Mouse (Mus musculus) midbrain, embryonic 14.5 days (tissue): ENCODE measurements around the gene Celf5. TPM values are rescaled to one million over a fixed set of nuclear protein-coding genes. Genes with fewer than 3 reads are reported as not detected.

ENCODE experiments used
- ATAC-seq: fragments of 200-750 bp; cut with Nextera tagmentation; 2 replicates; pipeline ENCODE4 v1.8.0; 2017; ENCODE audit warnings: moderate number of reproducible peaks, moderate library complexity; ENCODE audit not compliant: low FRiP score, low TSS enrichment
- DNase-seq: peaks from one replicate; pipeline ENCODE4 v3.0.0-alpha.2; 2015
- H3K27ac ChIP-seq: fragments of 300-500 bp; sonication (generic); replicated peaks from 2 replicates; pipeline ENCODE4 v1.5.1; 2014; ENCODE audit warnings: mild to moderate bottlenecking, low read depth, low read length, moderate library complexity
- H3K27me3 ChIP-seq: fragments of 300-500 bp; sonication (generic); 2 replicates; pipeline ENCODE4 v1.6.1; 2014; ENCODE audit warnings: low read length, control low read depth, mixed read lengths; ENCODE audit not compliant: control insufficient read depth, insufficient read depth
- H3K36me3 ChIP-seq: fragments of 300-500 bp; sonication (generic); 2 replicates; pipeline ENCODE4 v1.6.1; 2014; ENCODE audit warnings: low read length, control low read depth; ENCODE audit not compliant: control insufficient read depth, insufficient read depth
- H3K4me1 ChIP-seq: fragments of 300-500 bp; sonication (generic); 2 replicates; pipeline ENCODE4 v1.6.1; 2014; ENCODE audit warnings: mild to moderate bottlenecking, antibody characterized with exemption, low read length, control low read depth; ENCODE audit not compliant: control insufficient read depth, insufficient read depth
- H3K4me2 ChIP-seq: fragments of 300-500 bp; sonication (generic); 2 replicates; pipeline ENCODE4 v1.6.1; 2014; ENCODE audit warnings: mild to moderate bottlenecking, low read length, moderate library complexity
- H3K4me3 ChIP-seq: fragments of 300-500 bp; sonication (generic); replicated peaks from 2 replicates; pipeline ENCODE4 v1.5.1; 2014; ENCODE audit warnings: low read depth, low read length
- H3K9ac ChIP-seq: fragments of 300-500 bp; sonication (generic); replicated peaks from 2 replicates; pipeline ENCODE4 v1.6.1; 2014; ENCODE audit warnings: mild to moderate bottlenecking, low read length, moderate library complexity
- H3K9me3 ChIP-seq: fragments of 300-500 bp; sonication (generic); 2 replicates; pipeline ENCODE4 v1.6.1; 2016; ENCODE audit warnings: low read length, control low read depth, mixed read lengths; ENCODE audit not compliant: control insufficient read depth
- WGBS: fragments of 180-500 bp; shearing (Covaris S2); extraction: QIAGEN DNeasy Blood & Tissue Kit; methylation state at CpG from one replicate; pipeline ENCODE4 v1.1.7; 2014; 5-methylcytosine and 5-hydroxymethylcytosine counted together
- polyA plus RNA-seq: library from polyadenylated mRNA; unstranded; fragments of >200 nt; fragmentation: Nextera tagmentation; extraction: Ambion mirVana; gene quantifications from 2 replicates; pipeline ENCODE4 v1.2.1, GENCODE M21; 2014

Celf5 gene
- polyA plus RNA-seq, 1 experiment from 2014 or later = 61.3 TPM

GRCm38 (mm10) chr10:81463531-81463930 lies 19.0 kb downstream of the Celf5 start:
- Histone ChIP-seq H3K9ac (no peak overlapping the region), H3K4me1 (peaks cover 7% of the 10 kb centered on the region; the same call in 1 of the 2 replicates), H3K4me2 (no peak overlapping the region), H3K27me3 (peaks cover 37% of the 10 kb centered on the region), H3K36me3 (peaks cover 58% of the 10 kb centered on the region), H3K4me3 (no peak overlapping the region), H3K9me3 (no peaks in the 10 kb centered on the region), H3K27ac (no peak overlapping the region)
- ATAC-seq = no peak
- DNase-seq = peak; percentile 9
- 67% methylated on average over 4 of the region's 4 CpGs for WGBS

DNA sequence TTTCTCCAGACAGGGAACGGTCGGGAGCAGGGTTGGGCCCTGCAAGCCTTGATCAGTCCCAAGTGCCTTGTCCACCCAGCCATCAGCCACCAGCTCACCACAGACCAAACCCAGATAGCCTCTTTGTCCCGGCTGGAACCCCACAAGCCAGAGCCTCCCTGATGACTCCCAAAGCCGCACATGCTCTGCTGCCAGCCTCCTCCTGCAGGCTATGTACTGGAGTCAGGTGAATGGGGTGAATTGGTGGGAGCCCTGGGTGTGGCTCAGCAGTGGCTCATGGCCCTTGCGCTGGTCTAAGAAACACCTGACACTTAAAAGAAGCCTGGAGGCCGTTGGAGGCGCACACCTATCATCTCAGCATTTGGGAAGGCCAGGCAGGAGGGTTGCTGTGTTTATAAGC lies 19.6 kb downstream of the Celf5 start:
- Histone ChIP-seq H3K4me3 (no peak overlapping the region), H3K27ac (no peak overlapping the region), H3K4me2 (no peak overlapping the region), H3K4me1 (peaks cover 7% of the 10 kb centered on the region; the same call in 1 of the 2 replicates), H3K36me3 (peaks cover 52% of the 10 kb centered on the region), H3K27me3 (peaks cover 37% of the 10 kb centered on the region), H3K9me3 (no peaks in the 10 kb centered on the region), H3K9ac (no peak overlapping the region)
- no peak for DNase-seq
- WGBS = 82% methylated on average over 7 of the region's 7 CpGs
- no peak for ATAC-seq

DNA sequence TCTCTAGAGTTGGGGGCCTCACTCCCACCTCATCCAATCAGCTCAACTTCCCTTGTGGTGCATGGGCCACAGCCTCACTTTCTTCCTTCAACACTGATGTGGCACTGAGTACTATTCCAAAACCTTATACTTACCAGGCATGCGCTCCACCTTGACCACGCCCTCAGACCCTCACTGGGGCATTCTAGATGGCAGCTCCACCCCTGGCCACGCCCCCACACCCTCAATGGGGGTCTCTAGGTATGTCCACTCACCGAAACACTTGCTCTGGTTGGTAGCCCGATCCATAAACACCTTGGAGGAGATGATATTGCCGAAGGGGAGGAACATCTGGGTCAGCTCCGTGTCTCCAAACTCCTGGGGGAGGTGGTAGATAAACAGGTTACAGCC lies 20.1 kb downstream of the Celf5 start:
- H3K36me3 ChIP-seq = peaks cover 47% of the 10 kb centered on the region
- peaks cover 37% of the 10 kb centered on the region for H3K27me3 ChIP-seq
- no peak overlapping the region for H3K27ac ChIP-seq
- no peaks in the 10 kb centered on the region for H3K9me3 ChIP-seq
- no peak overlapping the region for H3K9ac ChIP-seq
- ATAC-seq (no peak), DNase-seq (no peak)
- no peak overlapping the region for H3K4me2 ChIP-seq
- no peak overlapping the region for H3K4me3 ChIP-seq
- WGBS = 49% methylated on average over 7 of the region's 7 CpGs
- H3K4me1 ChIP-seq = peaks cover 7% of the 10 kb centered on the region; the same call in 1 of the 2 replicates

DNA sequence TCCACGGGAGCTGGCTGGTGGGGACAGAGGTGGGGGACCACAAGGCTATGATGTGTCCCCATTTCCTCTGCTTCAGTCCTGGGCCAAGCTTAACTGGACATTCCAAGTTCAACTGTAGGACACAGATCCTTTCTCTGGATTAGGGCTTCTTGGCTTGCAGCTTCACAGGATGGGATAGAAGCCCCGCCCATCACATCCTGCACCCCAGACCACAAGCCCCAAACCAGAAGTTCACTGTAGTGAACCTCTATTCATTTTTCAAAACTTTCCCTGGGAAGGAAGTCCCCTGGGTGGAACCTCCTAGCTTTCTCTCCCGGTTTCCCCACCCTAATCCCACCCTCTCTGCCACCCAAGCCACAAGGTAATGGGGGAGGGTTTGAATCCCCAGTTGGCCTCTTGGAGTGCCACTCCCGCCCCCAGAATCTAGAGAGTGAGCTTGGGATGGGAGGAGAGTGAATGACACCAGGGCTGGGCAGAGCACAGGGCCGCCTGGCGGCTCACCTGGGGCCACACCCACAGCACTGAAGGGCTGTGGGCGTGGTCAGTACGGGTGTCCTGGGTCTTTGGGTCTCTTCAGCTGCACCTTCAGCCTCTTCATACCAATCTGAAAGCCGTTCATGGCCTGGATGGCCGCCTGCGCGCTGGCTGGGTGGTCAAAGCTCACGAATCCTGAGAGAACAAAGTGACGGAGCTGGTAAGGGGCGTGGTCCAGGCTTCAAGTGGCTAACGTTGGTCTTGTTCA lies 20.7 kb downstream of the Celf5 start:
- no peak overlapping the region for H3K4me3 ChIP-seq
- no peak overlapping the region for H3K9ac ChIP-seq
- H3K27me3 ChIP-seq = peaks cover 37% of the 10 kb centered on the region
- H3K9me3 ChIP-seq = no peaks in the 10 kb centered on the region
- WGBS = 14% methylated on average over 16 of the region's 16 CpGs
- no peak for ATAC-seq
- H3K36me3 ChIP-seq = peaks cover 41% of the 10 kb centered on the region
- H3K4me2 ChIP-seq = no peak overlapping the region
- DNase-seq = no peak
- H3K4me1 ChIP-seq = peaks cover 7% of the 10 kb centered on the region; the same call in 1 of the 2 replicates
- H3K27ac ChIP-seq = no peak overlapping the region

DNA sequence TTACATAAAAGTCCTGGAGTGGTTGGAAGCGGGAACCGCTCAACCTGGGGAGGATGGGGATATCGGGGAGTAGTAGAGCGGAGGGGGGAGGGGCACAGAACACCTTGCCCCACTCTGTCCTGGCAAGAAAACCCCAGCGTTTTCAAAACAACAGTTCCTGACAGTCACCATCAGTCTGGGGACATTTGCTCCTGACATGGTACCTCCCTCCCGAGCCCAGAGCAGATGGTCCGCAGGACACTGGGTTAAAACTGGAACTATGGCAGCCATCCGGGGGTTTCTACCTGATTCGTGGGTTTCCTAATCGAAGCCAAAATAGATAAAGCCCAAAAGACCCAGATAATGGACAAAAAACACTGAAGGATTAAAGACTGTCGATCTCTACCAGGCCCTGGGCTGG lies 21.6 kb downstream of the Celf5 start:
- H3K4me1 ChIP-seq = peaks cover 7% of the 10 kb centered on the region; the same call in 1 of the 2 replicates
- H3K27ac ChIP-seq = no peak overlapping the region
- WGBS = 36% methylated on average over 11 of the region's 11 CpGs
- no peak overlapping the region for H3K4me2 ChIP-seq
- DNase-seq (no peak), ATAC-seq (no peak)
- peaks cover 33% of the 10 kb centered on the region for H3K36me3 ChIP-seq
- H3K27me3 ChIP-seq = peaks cover 37% of the 10 kb centered on the region
- H3K9me3 ChIP-seq = no peaks in the 10 kb centered on the region
- H3K9ac ChIP-seq = no peak overlapping the region
- H3K4me3 ChIP-seq = no peak overlapping the region

GRCm38 (mm10) chr10:81460471-81460870 lies 22.0 kb downstream of the Celf5 start:
- Histone ChIP-seq H3K27ac (no peak overlapping the region), H3K36me3 (peaks cover 28% of the 10 kb centered on the region), H3K9me3 (no peaks in the 10 kb centered on the region), H3K4me2 (no peak overlapping the region), H3K9ac (no peak overlapping the region), H3K4me3 (no peak overlapping the region), H3K27me3 (peaks cover 37% of the 10 kb centered on the region), H3K4me1 (peaks cover 7% of the 10 kb centered on the region; the same call in 1 of the 2 replicates)
- ATAC-seq = no peak
- no peak for DNase-seq
- WGBS = 26% methylated on average over 20 of the region's 20 CpGs

- Histone ChIP-seq H3K9ac (no peak overlapping the region), H3K9me3 (no peaks in the 10 kb centered on the region), H3K4me3 (no peak overlapping the region), H3K4me2 (no peak overlapping the region), H3K27me3 (peaks cover 41% of the 10 kb centered on the region), H3K36me3 (peaks cover 26% of the 10 kb centered on the region), H3K4me1 (peaks cover 1% of the 10 kb centered on the region; the same call in 1 of the 2 replicates), H3K27ac (no peak overlapping the region)
- 73% methylated on average over 21 of the region's 21 CpGs for WGBS
- no peak for ATAC-seq
- no peak for DNase-seq
Observed at GRCm38 (mm10) chr10:81459399-81459798, 23.1 kb downstream of the Celf5 start.

- Histone ChIP-seq H3K4me2 (no peak overlapping the region), H3K27me3 (peaks cover 45% of the 10 kb centered on the region)
- DNase-seq = no peak
Observed at GRCm38 (mm10) chr10:81458267-81458666, 24.2 kb downstream of the Celf5 start.

GRCm38 (mm10) chr10:81457624-81458023 lies 24.9 kb downstream of the Celf5 start:
- 86% methylated on average over 8 of the region's 8 CpGs for WGBS
- no peak for DNase-seq

More at GRCm38 (mm10) chr10:81458267-81458666, 24.2 kb downstream of the Celf5 start:
- Histone ChIP-seq H3K36me3 (peaks cover 18% of the 10 kb centered on the region), H3K4me3 (no peak overlapping the region), H3K9me3 (no peaks in the 10 kb centered on the region), H3K27ac (no peak overlapping the region), H3K9ac (no peak overlapping the region), H3K4me1 (no peaks in the 10 kb centered on the region)
- no peak for ATAC-seq
- 88% methylated on average over 6 of the region's 6 CpGs for WGBS

More at GRCm38 (mm10) chr10:81457624-81458023, 24.9 kb downstream of the Celf5 start:
- Histone ChIP-seq H3K27ac (no peak overlapping the region), H3K4me3 (no peak overlapping the region), H3K9ac (no peak overlapping the region), H3K4me2 (no peak overlapping the region), H3K9me3 (no peaks in the 10 kb centered on the region), H3K36me3 (peaks cover 15% of the 10 kb centered on the region), H3K4me1 (no peaks in the 10 kb centered on the region), H3K27me3 (peaks cover 45% of the 10 kb centered on the region)
- no peak for ATAC-seq
